Mouse (Mus musculus) effector memory CD4-positive, alpha-beta T cell, adult 7 months (primary cell): ENCODE results near the gene H1fx. TPM values are rescaled to one million over a fixed set of nuclear protein-coding genes. Genes with fewer than 3 reads are reported as not detected.

Source experiments
- polyA plus RNA-seq: library from polyadenylated mRNA; unstranded; fragments of 100-300 nt; shearing (Covaris generic); gene quantifications from one replicate; pipeline ENCODE4 v1.2.1, GENCODE M21; 2017

The H1fx gene
- polyA plus RNA-seq = not detected

DNA sequence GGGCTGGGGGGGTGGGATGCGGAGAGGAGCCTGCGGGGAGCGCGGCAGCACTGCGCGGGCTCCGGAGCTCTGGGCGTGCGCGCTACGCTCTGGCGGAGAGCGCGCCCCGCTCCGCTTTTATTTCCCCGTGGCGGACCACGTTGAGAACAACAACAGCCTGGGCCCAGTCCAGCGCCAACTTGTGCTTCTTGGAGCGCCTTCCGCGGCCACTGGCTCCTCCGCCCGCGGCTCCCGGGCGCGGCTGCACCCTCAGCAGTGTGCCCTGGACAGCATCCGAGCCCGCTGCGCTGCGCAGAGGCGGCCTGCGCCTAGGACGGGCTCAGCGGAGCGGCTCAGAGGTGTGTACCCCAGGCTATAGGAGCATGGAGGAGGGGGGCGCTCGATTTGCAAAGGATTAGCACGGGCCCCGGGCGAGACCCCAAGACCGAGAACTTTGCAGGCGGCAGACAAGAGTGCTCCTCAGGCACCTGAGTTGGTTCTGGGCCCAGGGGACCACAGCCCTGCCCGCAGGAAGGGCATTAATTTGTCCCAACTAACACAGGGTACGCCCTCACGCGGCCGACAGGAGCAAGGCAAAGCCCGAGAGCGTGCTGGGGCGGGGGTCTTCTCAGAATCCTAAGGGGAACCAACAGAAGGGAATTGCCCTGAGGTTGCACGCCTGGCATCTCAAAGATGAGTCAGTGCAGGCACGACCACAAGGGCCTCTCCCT, at the start of gene H1fx:
TSS of gene H1fx (minus strand) at position 91 of the 710 bp plus-strand sequence.

Other genes with a start within 250 kb of the H1fx start
- gene Gp9, start 203.6 kb downstream of the H1fx start, polyA plus RNA-seq = not detected
- 68.3 TPM for gene Rab43, start 169.5 kb downstream of the H1fx start, polyA plus RNA-seq
- gene Gm45140, start 145.8 kb downstream of the H1fx start, polyA plus RNA-seq = 40.7 TPM
- gene Isy1, start 142.8 kb downstream of the H1fx start, polyA plus RNA-seq = 272 TPM
- 1,948 TPM for gene Cnbp, start 130.5 kb downstream of the H1fx start, polyA plus RNA-seq
- gene Copg1, start 93.8 kb downstream of the H1fx start, polyA plus RNA-seq = 168 TPM
- 95.9 TPM for gene Hmces, start 67.7 kb downstream of the H1fx start, polyA plus RNA-seq
- gene Rab7, start 63.6 kb upstream of the H1fx start, polyA plus RNA-seq = 271 TPM
- gene Rpn1, start 102.8 kb upstream of the H1fx start, polyA plus RNA-seq = 107 TPM
- gene Gata2, start 212.3 kb upstream of the H1fx start, polyA plus RNA-seq = 0.16 TPM
- not detected for gene Dnajb8, start 240.6 kb upstream of the H1fx start, polyA plus RNA-seq